Mouse (Mus musculus) ES-Bruce4 (cell line): Measurements from ENCODE around the gene Foxe1. TPM values are rescaled to one million over a fixed set of nuclear protein-coding genes. Genes with fewer than 3 reads are reported as not detected.

Experiments
- H3K27ac ChIP-seq: 2 replicates; pipeline ENCODE4 v1.5.1; 2012; ENCODE audit warnings: low read length, inconsistent platforms; ENCODE audit not compliant: insufficient read depth
- H3K27me3 ChIP-seq: 2 replicates; pipeline ENCODE4 v1.6.1; 2012; ENCODE audit warnings: mild to moderate bottlenecking, low read length, inconsistent platforms; ENCODE audit not compliant: control insufficient read depth, poor library complexity, insufficient read depth, severe bottlenecking
- H3K36me3 ChIP-seq: 2 replicates; pipeline ENCODE4 v1.6.1; 2012; ENCODE audit warnings: inconsistent platforms, mild to moderate bottlenecking, low read length, moderate library complexity; ENCODE audit not compliant: control insufficient read depth, poor library complexity, insufficient read depth, severe bottlenecking
- H3K4me1 ChIP-seq: one replicate; pipeline ENCODE4 v1.8.1; 2011; ENCODE audit warnings: low read length; ENCODE audit not compliant: control insufficient read depth, insufficient read depth
- H3K4me3 ChIP-seq: 2 replicates; pipeline ENCODE4 v1.5.1; 2011; ENCODE audit warnings: low read depth, mild to moderate bottlenecking, low read length
- H3K9ac ChIP-seq: 2 replicates; pipeline ENCODE4 v1.6.1; 2012; ENCODE audit warnings: low read depth, mild to moderate bottlenecking, inconsistent platforms; ENCODE audit not compliant: poor library complexity, severe bottlenecking
- H3K9me3 ChIP-seq: replicated peaks from 2 replicates; pipeline ENCODE4 v1.6.1; 2012; ENCODE audit warnings: mild to moderate bottlenecking, low read length, inconsistent platforms; ENCODE audit not compliant: control insufficient read depth, poor library complexity, insufficient read depth, severe bottlenecking
- CTCF ChIP-seq: IDR thresholded peaks from one replicate; pipeline ENCODE4 v1.8.1; 2011; ENCODE audit warnings: low read depth, low read length
- EP300 ChIP-seq: IDR thresholded peaks from 2 replicates; pipeline ENCODE4 v1.6.1; 2011; ENCODE audit warnings: low read depth, low read length; ENCODE audit not compliant: insufficient read depth
- POLR2A ChIP-seq: IDR thresholded peaks from one replicate; pipeline ENCODE4 v1.8.1; 2011; ENCODE audit warnings: low read length; ENCODE audit not compliant: insufficient read depth
- polyA plus RNA-seq: library from polyadenylated mRNA; stranded (reverse); fragments of >200 nt; gene quantifications from 2 replicates; pipeline ENCODE4 v1.2.4, GENCODE M21; 2011; ENCODE audit warnings: low read depth; ENCODE audit not compliant: missing spikeins, insufficient read depth, insufficient read length

The Foxe1 gene
- polyA plus RNA-seq, 1 experiment = 0.78 TPM

GRCm38 (mm10) chr4:46388556-46388955 lies 45.1 kb downstream of the Foxe1 start:
- Histone ChIP-seq H3K27me3 (no peaks in the 10 kb centered on the region), H3K36me3 (peaks cover 17% of the 10 kb centered on the region), H3K27ac (no peak overlapping the region), H3K9ac (peak overlapping the region; percentile 72), H3K4me1 (no peaks in the 10 kb centered on the region), H3K9me3 (no peaks in the 10 kb centered on the region), H3K4me3 (peak overlapping the region; percentile 27; the same call in 1 of the 2 replicates)
- TF ChIP-seq CTCF (no peak), EP300 (no peak), POLR2A (no peak)

- no peaks in the 10 kb centered on the region for H3K4me1 ChIP-seq
- H3K4me3 ChIP-seq = peak within 1 kb of the TSS; percentile 87
- no peak for TF ChIP-seq CTCF
- TF ChIP-seq POLR2A = peak; percentile 91
- TF ChIP-seq EP300 = peak; percentile 52; the same call in 1 of the 2 replicates
- H3K27me3 ChIP-seq = no peaks in the 10 kb centered on the region
- H3K36me3 ChIP-seq = peaks cover 13% of the 10 kb centered on the region
- H3K9me3 ChIP-seq = no peaks in the 10 kb centered on the region
- peak within 1 kb of the TSS; percentile 75 for H3K27ac ChIP-seq
- H3K9ac ChIP-seq = peak within 1 kb of the TSS; percentile 89
Observed at GRCm38 (mm10) chr4:46389013-46389611, 45.7 kb downstream of the Foxe1 start, which contains the start of gene Trmo. Gene Trmo, minus strand, starts transcription at chr4:46389437.

GRCm38 (mm10) chr4:46389612-46390341 lies 46.4 kb downstream of the Foxe1 start:
- peak overlapping the region; percentile 89 for H3K9ac ChIP-seq
- no peaks in the 10 kb centered on the region for H3K9me3 ChIP-seq
- H3K4me3 ChIP-seq = peak overlapping the region; percentile 87
- no peaks in the 10 kb centered on the region for H3K4me1 ChIP-seq
- no peak for TF ChIP-seq POLR2A
- TF ChIP-seq CTCF = no peak
- TF ChIP-seq EP300 = no peak
- H3K27ac ChIP-seq = peak overlapping the region; percentile 75
- H3K36me3 ChIP-seq = peaks cover 11% of the 10 kb centered on the region
- H3K27me3 ChIP-seq = no peaks in the 10 kb centered on the region

GRCm38 (mm10) chr4:46390390-46390970 lies 47.1 kb downstream of the Foxe1 start:
- Histone ChIP-seq H3K9ac (peak overlapping the region; percentile 89), H3K27ac (no peak overlapping the region), H3K4me1 (no peaks in the 10 kb centered on the region), H3K4me3 (no peak overlapping the region), H3K27me3 (no peaks in the 10 kb centered on the region), H3K36me3 (peaks cover 11% of the 10 kb centered on the region), H3K9me3 (no peaks in the 10 kb centered on the region)
- peak; percentile 64 for TF ChIP-seq CTCF
- TF ChIP-seq EP300 = no peak

GRCm38 (mm10) chr4:46394388-46394787 lies 51.0 kb downstream of the Foxe1 start:
- Histone ChIP-seq H3K36me3 (no peaks in the 10 kb centered on the region), H3K9me3 (no peaks in the 10 kb centered on the region), H3K9ac (no peak overlapping the region), H3K27ac (no peak overlapping the region), H3K4me3 (no peak overlapping the region), H3K27me3 (no peaks in the 10 kb centered on the region), H3K4me1 (no peaks in the 10 kb centered on the region)
- TF ChIP-seq EP300 (no peak), POLR2A (no peak), CTCF (no peak)

- H3K27me3 ChIP-seq = no peaks in the 10 kb centered on the region
- TF ChIP-seq EP300 (no peak), CTCF (no peak), POLR2A (no peak)
Observed at GRCm38 (mm10) chr4:46395736-46396135, 52.3 kb downstream of the Foxe1 start.

More at GRCm38 (mm10) chr4:46395736-46396135, 52.3 kb downstream of the Foxe1 start:
- no peak overlapping the region for H3K4me3 ChIP-seq
- H3K4me1 ChIP-seq = no peaks in the 10 kb centered on the region
- H3K36me3 ChIP-seq = no peaks in the 10 kb centered on the region
- no peak overlapping the region for H3K27ac ChIP-seq
- H3K9ac ChIP-seq = no peak overlapping the region
- no peaks in the 10 kb centered on the region for H3K9me3 ChIP-seq
